Mouse (Mus musculus) stomach, embryonic 16.5 days (tissue): ENCODE data around the gene Atp1a1. TPM values are rescaled to one million over a fixed set of nuclear protein-coding genes. Genes with fewer than 3 reads are reported as not detected.
A peak's percentile ranks its signal among the peaks of the same experiment; 100 is the strongest.

Experiments used
- ATAC-seq: fragments of 200-750 bp; cut with Nextera tagmentation; 2 replicates; pipeline ENCODE4 v1.8.0; 2017; ENCODE audit warnings: moderate number of reproducible peaks, moderate TSS enrichment; ENCODE audit not compliant: insufficient read depth, low FRiP score
- H3K27ac ChIP-seq: fragments of 300-500 bp; sonication (generic); 2 replicates; pipeline ENCODE4 v1.5.1; 2014; ENCODE audit warnings: low read length
- H3K27me3 ChIP-seq: fragments of 300-500 bp; sonication (generic); 2 replicates; pipeline ENCODE4 v1.6.1; 2014; ENCODE audit warnings: low read length, control low read depth, mixed read lengths; ENCODE audit not compliant: control insufficient read depth, insufficient read depth
- H3K36me3 ChIP-seq: fragments of 300-500 bp; sonication (generic); 2 replicates; pipeline ENCODE4 v1.6.1; 2014; ENCODE audit warnings: low read length; ENCODE audit not compliant: control insufficient read depth, insufficient read depth
- H3K4me1 ChIP-seq: fragments of 300-500 bp; sonication (generic); 2 replicates; pipeline ENCODE4 v1.6.1; 2014; ENCODE audit warnings: low read length, control low read depth, mixed read lengths; ENCODE audit not compliant: control insufficient read depth, insufficient read depth
- H3K4me2 ChIP-seq: fragments of 300-500 bp; sonication (generic); 2 replicates; pipeline ENCODE4 v1.6.1; 2014; ENCODE audit warnings: low read depth, low read length, mixed read lengths
- H3K4me3 ChIP-seq: fragments of 300-500 bp; sonication (generic); replicated peaks from 2 replicates; pipeline ENCODE4 v1.5.1; 2014; ENCODE audit warnings: mild to moderate bottlenecking, low read length
- H3K9ac ChIP-seq: fragments of 300-500 bp; sonication (generic); 2 replicates; pipeline ENCODE4 v1.6.1; 2014; ENCODE audit warnings: low read length
- H3K9me3 ChIP-seq: fragments of 300-500 bp; sonication (generic); replicated peaks from 2 replicates; pipeline ENCODE4 v1.6.1; 2016; ENCODE audit warnings: low read length, control low read depth; ENCODE audit not compliant: control insufficient read depth
- WGBS: fragments of 180-500 bp; shearing (Covaris S2); extraction: QIAGEN DNeasy Blood & Tissue Kit; methylation state at CpG from one replicate; pipeline ENCODE4 v1.1.7; 2014; 5-methylcytosine and 5-hydroxymethylcytosine counted together
- polyA plus RNA-seq: library from polyadenylated mRNA; unstranded; fragments of >200 nt; fragmentation: Nextera tagmentation; extraction: Ambion mirVana; gene quantifications from 2 replicates; pipeline ENCODE4 v1.2.1, GENCODE M21; 2015

The Atp1a1 gene
- polyA plus RNA-seq, 1 experiment from 2014 or later = 158 TPM

GRCm38 (mm10) chr3:101552621-101553620, 51.6 kb downstream of the Atp1a1 start:
- H3K9me3 ChIP-seq = no peaks in the 10 kb centered on the region
- no peak overlapping the region for H3K4me3 ChIP-seq
- H3K36me3 ChIP-seq = no peaks in the 10 kb centered on the region
- H3K4me1 ChIP-seq = peaks cover 8% of the 10 kb centered on the region
- H3K27ac ChIP-seq = no peak overlapping the region
- H3K27me3 ChIP-seq = no peaks in the 10 kb centered on the region
- 74% methylated on average over 7 of the region's 7 CpGs for WGBS
- no peak overlapping the region for H3K9ac ChIP-seq
- no peak overlapping the region for H3K4me2 ChIP-seq
- peak; percentile 34; the same call in 1 of the 2 replicates for ATAC-seq

- peaks cover 8% of the 10 kb centered on the region for H3K4me1 ChIP-seq
- no peaks in the 10 kb centered on the region for H3K36me3 ChIP-seq
- H3K9ac ChIP-seq = 0 out of 2 replicates have a peak overlapping the region, but pooled peaks have one; percentile 8
- 51% methylated on average over 26 of the region's 26 CpGs for WGBS
- H3K27ac ChIP-seq = no peak overlapping the region
- 0 out of 2 replicates have a peak overlapping the region, but pooled peaks have one; percentile 9 for H3K4me2 ChIP-seq
- H3K9me3 ChIP-seq = no peaks in the 10 kb centered on the region
- H3K4me3 ChIP-seq = no peak overlapping the region
- ATAC-seq = peak; percentile 82
- H3K27me3 ChIP-seq = no peaks in the 10 kb centered on the region
Observed at GRCm38 (mm10) chr3:101551457-101552230, 52.8 kb downstream of the Atp1a1 start.

- Histone ChIP-seq H3K9ac (no peak overlapping the region), H3K4me1 (peaks cover 8% of the 10 kb centered on the region), H3K27me3 (no peaks in the 10 kb centered on the region), H3K36me3 (no peaks in the 10 kb centered on the region), H3K9me3 (no peaks in the 10 kb centered on the region), H3K4me2 (no peak overlapping the region), H3K27ac (no peak overlapping the region), H3K4me3 (no peak overlapping the region)
- WGBS = 73% methylated on average over 5 of the region's 5 CpGs
- ATAC-seq = no peak
Observed at GRCm38 (mm10) chr3:101549749-101550148, 54.7 kb downstream of the Atp1a1 start.

- Histone ChIP-seq H3K4me3 (no peak overlapping the region), H3K4me1 (no peaks in the 10 kb centered on the region), H3K27me3 (no peaks in the 10 kb centered on the region), H3K36me3 (no peaks in the 10 kb centered on the region), H3K9me3 (no peaks in the 10 kb centered on the region), H3K27ac (no peak overlapping the region), H3K9ac (no peak overlapping the region), H3K4me2 (no peak overlapping the region)
- 12% methylated on average over 7 of the region's 7 CpGs for WGBS
- ATAC-seq = no peak
Observed at GRCm38 (mm10) chr3:101544116-101544515, 60.4 kb downstream of the Atp1a1 start.

- ATAC-seq = no peak
- H3K4me3 ChIP-seq = no peak overlapping the region
- H3K27ac ChIP-seq = no peak overlapping the region
- H3K27me3 ChIP-seq = no peaks in the 10 kb centered on the region
- H3K9me3 ChIP-seq = no peaks in the 10 kb centered on the region
- no peaks in the 10 kb centered on the region for H3K4me1 ChIP-seq
- no peak overlapping the region for H3K9ac ChIP-seq
- 68% methylated on average over 6 of the region's 6 CpGs for WGBS
- H3K4me2 ChIP-seq = no peak overlapping the region
- H3K36me3 ChIP-seq = no peaks in the 10 kb centered on the region
Observed at GRCm38 (mm10) chr3:101541571-101541970, 62.9 kb downstream of the Atp1a1 start.

- Histone ChIP-seq H3K4me3 (no peak overlapping the region), H3K4me2 (no peak overlapping the region), H3K27me3 (no peaks in the 10 kb centered on the region), H3K36me3 (no peaks in the 10 kb centered on the region), H3K27ac (no peak overlapping the region), H3K4me1 (no peaks in the 10 kb centered on the region), H3K9ac (no peak overlapping the region), H3K9me3 (no peaks in the 10 kb centered on the region)
- WGBS = 74% methylated on average over 4 of the region's 4 CpGs
- no peak for ATAC-seq
Observed at GRCm38 (mm10) chr3:101540568-101540967, 63.9 kb downstream of the Atp1a1 start.

- Histone ChIP-seq H3K4me1 (no peaks in the 10 kb centered on the region), H3K4me2 (no peak overlapping the region), H3K27me3 (no peaks in the 10 kb centered on the region), H3K4me3 (no peak overlapping the region), H3K9me3 (no peaks in the 10 kb centered on the region), H3K9ac (no peak overlapping the region), H3K27ac (no peak overlapping the region), H3K36me3 (no peaks in the 10 kb centered on the region)
- ATAC-seq = no peak
- 89% methylated on average over 7 of the region's 7 CpGs for WGBS
Observed at GRCm38 (mm10) chr3:101536322-101536721, 68.2 kb downstream of the Atp1a1 start.

GRCm38 (mm10) chr3:101534311-101534710, 70.2 kb downstream of the Atp1a1 start:
- H3K4me3 ChIP-seq = no peak overlapping the region
- no peak overlapping the region for H3K9ac ChIP-seq
- H3K36me3 ChIP-seq = no peaks in the 10 kb centered on the region
- H3K27ac ChIP-seq = no peak overlapping the region
- no peaks in the 10 kb centered on the region for H3K27me3 ChIP-seq
- ATAC-seq = no peak
- WGBS = 88% methylated on average over 9 of the region's 9 CpGs
- peaks cover 7% of the 10 kb centered on the region for H3K4me1 ChIP-seq
- H3K9me3 ChIP-seq = no peaks in the 10 kb centered on the region
- no peak overlapping the region for H3K4me2 ChIP-seq

GRCm38 (mm10) chr3:101533373-101533772, 71.1 kb downstream of the Atp1a1 start:
- no peak overlapping the region for H3K27ac ChIP-seq
- ATAC-seq = no peak
- WGBS = 91% methylated on average over 2 of the region's 2 CpGs
- peaks cover 15% of the 10 kb centered on the region for H3K4me1 ChIP-seq
- no peaks in the 10 kb centered on the region for H3K36me3 ChIP-seq
- no peaks in the 10 kb centered on the region for H3K27me3 ChIP-seq
- H3K9me3 ChIP-seq = no peaks in the 10 kb centered on the region
- no peak overlapping the region for H3K9ac ChIP-seq
- H3K4me3 ChIP-seq = no peak overlapping the region
- H3K4me2 ChIP-seq = no peak overlapping the region
